Mouse (Mus musculus) heart, postnatal 14 days (tissue): ENCODE data around the gene Dph2. TPM values are rescaled to one million over a fixed set of nuclear protein-coding genes. Genes with fewer than 3 reads are reported as not detected.
A peak's percentile ranks its signal among the peaks of the same experiment; 100 is the strongest.

Experiments
- DNase-seq, 2 experiments: peaks; one replicate each; pipeline ENCODE4 v3.0.0; 2021 to 2022
- intact Hi-C: fragments of 180-260 bp; cut with DNase I; formaldehyde crosslinking; loops from one replicate; pipeline ENCODE4 v1.15.1; 2025
- total RNA-seq, 2 experiments: library from RNA; stranded (reverse); gene quantifications; 2 replicates each; pipeline ENCODE4 v1.2.3; 2021

Gene Dph2
- total RNA-seq, 2 experiments from 2014 or later: 2.7 to 2.9 TPM

GRCm38 (mm10) chr4:117882701-117883691 is 8.8 kb downstream of the Dph2 start, which contains the start of gene B4galt2:
Gene B4galt2 (minus strand): TSS chr4:117883487.
- intact Hi-C loops: no loop called here
- peak; percentile 65 to 76 for DNase-seq

GRCm38 (mm10) chr4:117878703-117879102 is 13.1 kb downstream of the Dph2 start:
- intact Hi-C loops: no loop called here
- no peak for DNase-seq

- DNase-seq: no peak
- intact Hi-C loops: no loop called here
Observed at GRCm38 (mm10) chr4:117878301-117878700, 13.5 kb downstream of the Dph2 start.

GRCm38 (mm10) chr4:117873615-117874014 is 18.2 kb downstream of the Dph2 start:
- no peak for DNase-seq
- intact Hi-C loops: no loop called here

GRCm38 (mm10) chr4:117872471-117872886 is 19.4 kb downstream of the Dph2 start, which contains the start of gene Ccdc24:
Gene Ccdc24 (minus strand): TSS chr4:117872557.
- no peak for DNase-seq

GRCm38 (mm10) chr4:117871787-117872186 is 20.0 kb downstream of the Dph2 start:
- DNase-seq: no peak
- intact Hi-C loops: no loop called here

More at GRCm38 (mm10) chr4:117872471-117872886, 19.4 kb downstream of the Dph2 start, which contains the start of gene Ccdc24:
- intact Hi-C loops: no loop called here

- intact Hi-C loops: no loop called here
- no peak for DNase-seq
Observed at GRCm38 (mm10) chr4:117870437-117870836, 21.4 kb downstream of the Dph2 start.

GRCm38 (mm10) chr4:117869317-117869716 is 22.5 kb downstream of the Dph2 start:
- no peak for DNase-seq
- intact Hi-C loops: loop anchor here (10.0 kb wide), 1 partner anchor 165 kb away; no protein-coding TSS in a partner anchor

GRCm38 (mm10) chr4:117867823-117868222 is 24.0 kb downstream of the Dph2 start:
- intact Hi-C loops: loop anchor here (2.0 to 10.0 kb wide), 2 partner anchors 37 to 163 kb away; no protein-coding TSS in a partner anchor
- DNase-seq: peak; percentile 71 to 78

- intact Hi-C loops: loop anchor here (2.0 to 10.0 kb wide), 2 partner anchors 36 to 162 kb away; no protein-coding TSS in a partner anchor
- no peak for DNase-seq
Observed at GRCm38 (mm10) chr4:117867000-117867399, 24.8 kb downstream of the Dph2 start.

GRCm38 (mm10) chr4:117866083-117866482 is 25.7 kb downstream of the Dph2 start:
- DNase-seq: peak; percentile 68 to 78
- intact Hi-C loops: loop anchor here (2.0 to 10.0 kb wide), 2 partner anchors 35 to 161 kb away; no protein-coding TSS in a partner anchor

GRCm38 (mm10) chr4:117862823-117863222 is 29.0 kb downstream of the Dph2 start:
- intact Hi-C loops: loop anchor here (10.0 kb wide), 1 partner anchor 158 kb away; no protein-coding TSS in a partner anchor
- no peak for DNase-seq

GRCm38 (mm10) chr4:117860570-117860969 is 31.3 kb downstream of the Dph2 start:
- intact Hi-C loops: loop anchor here (10.0 kb wide), 1 partner anchor 156 kb away; no protein-coding TSS in a partner anchor
- DNase-seq: no peak

- intact Hi-C loops: loop anchor here (2.0 kb wide), 1 partner anchor 28 kb away; no protein-coding TSS in a partner anchor
- DNase-seq: peak; percentile 70 to 75
Observed at GRCm38 (mm10) chr4:117858794-117859193, 33.0 kb downstream of the Dph2 start.

- intact Hi-C loops: no loop called here
- no peak for DNase-seq
Observed at GRCm38 (mm10) chr4:117855146-117855545, 36.7 kb downstream of the Dph2 start.

GRCm38 (mm10) chr4:117852152-117852868 is 39.5 kb downstream of the Dph2 start:
- intact Hi-C loops: no loop called here
- no peak for DNase-seq

GRCm38 (mm10) chr4:117850871-117851270 is 41.0 kb downstream of the Dph2 start:
- DNase-seq: peak; percentile 46 to 52
- intact Hi-C loops: no loop called here

GRCm38 (mm10) chr4:117850176-117850575 is 41.7 kb downstream of the Dph2 start:
- intact Hi-C loops: no loop called here

GRCm38 (mm10) chr4:117849506-117849905 is 42.3 kb downstream of the Dph2 start:
- intact Hi-C loops: no loop called here
- no peak for DNase-seq

More at GRCm38 (mm10) chr4:117850176-117850575, 41.7 kb downstream of the Dph2 start:
- no peak for DNase-seq

- intact Hi-C loops: no loop called here
- no peak for DNase-seq
Observed at GRCm38 (mm10) chr4:117849063-117849462, 42.8 kb downstream of the Dph2 start.
